Mouse (Mus musculus) gastrocnemius, postnatal 14 days (tissue): ENCODE data around the gene Pgc. TPM values are rescaled to one million over a fixed set of nuclear protein-coding genes. Genes with fewer than 3 reads are reported as not detected.
A peak's percentile ranks its signal among the peaks of the same experiment; 100 is the strongest.

Source experiments
- DNase-seq: peaks from one replicate; pipeline ENCODE4 v3.0.0; 2021; ENCODE audit warnings: mixed read lengths
- intact Hi-C: fragments of 180-260 bp; cut with DNase I; formaldehyde crosslinking; loops from one replicate; pipeline ENCODE4 v1.15.1; 2025; ENCODE audit warnings: low total_unique reads
- total RNA-seq, 2 experiments: library from RNA; stranded (reverse); gene quantifications; 2 replicates each; pipeline ENCODE4 v1.2.3; 2021

The Pgc gene
- total RNA-seq, 2 experiments from 2014 or later, result not detected

- no peak for DNase-seq
- intact Hi-C loops, result no loop called here
Observed at GRCm38 (mm10) chr17:47744086-47744485, 17.4 kb downstream of the Pgc start.

GRCm38 (mm10) chr17:47744746-47745368 is 18.2 kb downstream of the Pgc start:
- intact Hi-C loops, result no loop called here
- DNase-seq, result no peak

- DNase-seq, result peak; percentile 82
- intact Hi-C loops, result no loop called here
Observed at GRCm38 (mm10) chr17:47748791-47749553, 22.3 kb downstream of the Pgc start.

DNA sequence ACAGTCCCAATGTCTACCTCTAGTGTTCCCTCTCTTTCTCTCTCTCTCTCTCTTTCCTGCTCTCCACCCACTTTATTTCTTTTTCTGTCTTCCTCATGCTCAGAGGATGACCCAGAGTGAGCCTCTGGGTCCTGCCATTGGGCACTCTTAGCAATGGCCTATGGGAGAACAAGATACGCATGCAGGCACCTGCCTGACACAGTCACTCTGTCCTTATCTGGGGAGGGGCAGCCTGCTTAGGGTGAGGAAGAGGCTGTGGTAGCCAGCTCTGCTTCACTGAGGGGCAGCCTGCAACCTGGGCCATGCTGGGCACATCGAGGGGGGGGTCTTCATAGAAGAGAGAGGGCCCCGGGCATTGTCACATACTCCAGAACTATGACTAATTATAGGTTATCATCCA is 23.0 kb downstream of the Pgc start:
- intact Hi-C loops, result no loop called here
- DNase-seq, result no peak

DNA sequence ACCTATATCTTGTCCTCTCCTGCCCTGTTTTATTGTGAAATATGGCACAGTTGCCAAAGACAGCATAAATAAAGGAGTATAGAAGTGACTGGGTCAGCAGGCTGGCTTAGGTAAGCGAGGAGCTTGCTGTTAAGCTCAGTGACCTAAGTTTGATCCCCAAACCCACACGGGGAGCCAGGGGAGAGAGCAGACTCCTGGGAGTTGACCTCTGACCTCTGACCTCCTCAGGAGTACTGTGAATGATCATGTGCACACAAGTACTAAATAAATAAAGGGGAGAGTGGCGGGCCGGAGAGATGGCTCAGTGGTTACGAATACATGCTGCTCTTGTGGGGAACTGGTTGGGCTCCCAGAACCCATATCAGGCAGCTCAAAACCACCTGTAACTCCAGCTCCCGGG is 23.5 kb downstream of the Pgc start:
- no peak for DNase-seq
- intact Hi-C loops, result no loop called here

DNA sequence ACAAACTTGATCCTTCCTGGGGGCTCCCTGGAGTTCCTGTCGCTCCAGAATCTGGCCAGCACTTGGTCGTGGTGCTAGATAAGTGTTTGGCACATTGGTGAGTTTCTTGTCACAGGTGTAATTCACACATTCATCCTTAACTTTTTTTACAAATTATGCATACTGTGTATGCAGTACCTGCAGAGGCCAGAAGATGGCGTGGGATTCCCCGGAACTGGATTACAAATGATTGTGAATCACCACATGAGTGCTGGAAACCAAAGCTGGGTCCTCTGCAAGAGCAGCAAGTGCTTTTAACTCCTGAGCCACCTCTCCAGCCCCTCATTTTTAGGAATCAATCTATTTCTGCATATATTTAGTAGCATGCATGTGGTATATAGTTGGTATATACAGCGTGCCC is 25.2 kb downstream of the Pgc start:
- DNase-seq, result no peak
- intact Hi-C loops, result no loop called here

DNA sequence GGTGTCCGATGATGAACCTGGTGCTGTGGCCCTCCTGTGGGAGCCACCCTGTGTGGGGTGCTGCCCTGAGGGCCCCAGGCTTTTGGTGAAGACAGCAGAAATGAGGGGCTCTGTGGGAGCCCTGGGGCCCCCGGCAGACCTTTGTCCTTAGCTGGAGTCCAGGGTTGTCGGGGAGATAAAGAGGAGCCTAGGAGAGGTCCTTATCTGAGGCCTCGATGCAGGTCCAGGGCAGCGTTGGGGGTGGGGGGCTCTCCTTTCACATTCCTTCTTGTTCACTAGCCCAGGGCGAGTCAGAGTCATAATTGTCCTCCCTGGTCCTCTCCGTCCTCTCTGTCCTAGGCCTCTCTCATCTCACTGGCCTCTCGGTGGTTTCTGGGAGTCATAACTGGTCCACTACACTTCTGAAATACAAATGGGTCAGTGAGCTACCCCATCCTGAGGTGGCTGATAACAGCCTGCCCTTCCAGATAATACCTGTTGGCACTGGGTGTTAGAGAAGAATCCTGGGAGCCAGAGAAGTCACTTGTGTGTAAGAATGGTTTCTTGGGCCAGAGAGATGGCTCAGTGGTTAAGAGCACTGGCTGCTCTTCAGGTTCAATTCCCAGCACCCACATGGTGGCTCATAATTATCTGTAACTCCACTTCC is 26.6 kb downstream of the Pgc start:
- intact Hi-C loops, result no loop called here
- no peak for DNase-seq

GRCm38 (mm10) chr17:47754246-47754645 is 27.6 kb downstream of the Pgc start:
- intact Hi-C loops, result no loop called here
- DNase-seq, result peak; percentile 70

DNA sequence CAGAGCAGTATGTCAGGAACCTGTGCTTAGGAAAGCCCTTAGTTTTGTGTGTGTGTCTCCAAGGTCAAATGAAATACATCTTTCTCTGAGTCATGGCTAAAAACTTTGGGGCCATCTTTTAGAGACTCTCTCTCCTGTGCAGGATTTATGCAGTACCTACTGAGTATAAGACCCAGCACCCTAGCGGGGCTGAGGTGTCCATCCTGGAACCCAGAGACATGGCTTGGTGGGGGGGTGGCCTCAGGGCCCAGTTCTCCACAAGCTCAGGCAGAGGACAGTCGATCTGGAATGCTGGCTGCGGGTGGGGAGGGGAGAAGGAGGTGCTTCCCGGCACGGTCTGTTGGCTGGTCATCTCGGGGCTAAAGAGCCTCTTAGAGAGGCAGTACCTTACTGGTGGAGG is 29.7 kb downstream of the Pgc start:
- DNase-seq, result no peak
- intact Hi-C loops, result no loop called here

- DNase-seq, result no peak
- intact Hi-C loops, result no loop called here
Observed at GRCm38 (mm10) chr17:47757056-47757610, 30.5 kb downstream of the Pgc start.

- peak; percentile 75 for DNase-seq
- intact Hi-C loops, result no loop called here
Observed at GRCm38 (mm10) chr17:47759702-47760410, 33.2 kb downstream of the Pgc start.

DNA sequence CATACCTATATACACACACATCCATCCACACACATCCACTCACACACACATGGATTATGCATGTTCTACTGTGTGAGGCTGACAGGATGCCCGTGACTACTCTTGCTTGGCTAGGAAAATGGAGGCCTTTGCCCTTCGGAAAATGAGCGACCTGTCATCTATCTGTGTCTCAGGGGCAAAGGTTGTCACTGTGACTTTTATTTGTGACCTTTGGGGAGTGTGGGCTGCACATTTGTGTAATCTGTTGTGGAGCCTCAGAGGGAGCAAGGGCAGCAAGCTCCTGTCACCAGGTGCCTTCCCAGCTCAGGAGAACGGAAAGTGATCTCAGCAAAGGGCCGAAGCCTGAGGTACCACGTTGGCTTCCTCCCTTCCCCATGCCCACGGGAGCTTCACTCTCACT is 35.4 kb downstream of the Pgc start:
- no peak for DNase-seq
- intact Hi-C loops, result no loop called here

DNA sequence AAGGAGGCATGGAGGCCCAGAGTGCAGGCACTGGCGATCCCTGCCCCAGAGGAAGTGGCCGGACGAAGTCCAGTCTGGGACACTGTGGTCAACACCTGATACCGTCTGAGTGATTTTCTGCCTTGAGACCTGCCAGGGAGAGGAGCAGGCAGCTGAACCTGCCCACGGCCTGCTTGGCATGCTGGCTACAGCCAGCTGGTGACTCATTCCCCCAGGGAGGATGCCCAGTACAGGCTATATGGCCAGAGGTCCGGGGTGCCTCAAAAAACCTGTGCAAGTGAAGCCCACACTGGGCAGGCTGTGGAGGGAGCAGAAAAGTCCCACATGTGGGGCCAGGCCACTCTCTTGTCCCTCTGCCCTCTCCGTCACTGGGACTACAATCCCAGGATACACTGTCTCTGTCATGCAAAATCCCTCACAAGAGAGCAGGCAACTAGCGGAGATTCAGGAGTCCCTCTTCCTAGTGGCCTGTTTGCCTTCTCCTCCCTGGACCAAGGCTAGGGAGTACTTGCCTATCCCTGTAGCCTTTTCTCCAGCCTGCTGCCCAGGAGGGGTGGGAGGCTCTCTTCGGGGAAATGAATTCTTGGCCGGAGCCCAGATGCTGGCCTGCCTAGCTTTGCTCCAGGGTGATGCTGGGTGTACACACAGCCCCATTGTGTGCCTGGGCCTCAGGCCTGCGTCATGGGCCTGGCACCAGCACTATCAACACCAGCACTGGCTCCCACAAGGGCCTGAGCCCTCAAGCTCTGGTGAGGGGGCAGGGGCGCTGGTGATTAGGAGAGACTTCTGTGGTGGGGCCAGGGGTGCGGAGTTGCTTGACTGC is 36.1 kb downstream of the Pgc start:
- DNase-seq, result peak; percentile 79
- intact Hi-C loops, result no loop called here

DNA sequence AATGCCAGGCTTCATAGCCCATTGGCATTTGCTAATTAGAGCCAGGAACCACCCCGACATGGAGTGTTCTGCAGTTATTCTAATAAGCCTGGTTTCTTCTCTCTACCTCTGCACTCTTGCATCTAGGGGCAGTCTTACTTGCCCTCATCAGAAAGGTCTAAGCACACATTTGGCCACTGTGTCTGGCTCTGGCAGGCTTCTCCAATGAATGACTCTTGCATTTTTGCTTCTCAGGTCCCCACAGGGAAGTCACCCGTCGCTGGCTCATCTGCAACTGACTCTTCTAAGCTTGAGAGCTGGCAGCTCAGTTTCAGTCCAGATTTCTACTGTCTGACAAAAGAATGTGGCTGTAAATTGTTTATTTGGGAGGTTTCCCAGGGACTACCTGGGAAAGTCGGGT is 39.3 kb downstream of the Pgc start:
- no peak for DNase-seq
- intact Hi-C loops, result no loop called here

DNA sequence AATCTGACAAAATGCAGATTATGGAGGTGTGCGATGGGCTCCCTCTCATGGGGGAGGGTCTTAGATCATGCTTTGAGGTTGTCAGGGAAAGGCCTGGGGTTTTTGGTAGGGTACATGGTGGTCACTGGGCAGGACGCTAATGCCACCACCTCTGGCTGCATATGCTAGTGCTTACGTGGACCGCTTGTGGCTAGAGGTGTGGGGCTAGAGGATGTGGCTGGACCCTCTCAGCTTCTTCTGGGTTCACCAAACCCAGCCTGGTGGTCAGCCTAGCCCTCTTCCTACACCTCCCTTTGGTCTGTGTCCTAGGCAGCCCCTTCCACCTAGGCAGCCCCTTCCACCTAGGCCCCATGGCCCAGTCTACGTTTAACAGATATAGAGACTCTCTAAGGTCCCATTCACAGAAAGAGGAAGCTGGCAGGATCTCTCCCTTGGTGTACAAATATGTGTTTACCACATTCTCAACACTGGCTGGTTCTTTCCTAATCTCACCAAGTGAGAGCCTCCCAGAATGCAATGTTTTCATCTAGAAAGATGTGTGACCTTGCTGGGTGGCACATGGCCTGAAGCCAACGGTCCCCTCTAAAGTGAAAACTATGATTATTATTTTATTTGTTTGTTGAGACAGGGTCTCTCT is 39.9 kb downstream of the Pgc start:
- intact Hi-C loops, result no loop called here
- no peak for DNase-seq

DNA sequence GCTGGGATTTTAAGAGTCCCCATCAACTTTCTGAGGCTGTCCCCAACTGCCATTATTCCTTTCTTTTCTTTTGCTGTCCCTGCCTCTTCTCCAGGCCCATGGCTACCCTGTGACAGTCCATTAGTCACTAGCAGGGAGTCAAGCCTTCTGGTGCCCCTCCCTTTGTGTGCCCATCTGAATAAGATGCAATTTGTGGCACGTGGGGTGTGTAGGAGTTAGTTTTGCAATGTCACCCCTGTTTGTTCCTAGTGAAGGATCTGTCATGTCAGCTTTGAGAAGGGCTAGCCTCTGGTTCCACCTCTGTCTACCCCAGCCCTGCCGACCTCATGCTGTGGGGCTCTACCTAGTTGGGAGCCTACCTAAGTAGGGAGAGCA is 40.4 kb downstream of the Pgc start:
- intact Hi-C loops, result no loop called here
- DNase-seq, result no peak

DNA sequence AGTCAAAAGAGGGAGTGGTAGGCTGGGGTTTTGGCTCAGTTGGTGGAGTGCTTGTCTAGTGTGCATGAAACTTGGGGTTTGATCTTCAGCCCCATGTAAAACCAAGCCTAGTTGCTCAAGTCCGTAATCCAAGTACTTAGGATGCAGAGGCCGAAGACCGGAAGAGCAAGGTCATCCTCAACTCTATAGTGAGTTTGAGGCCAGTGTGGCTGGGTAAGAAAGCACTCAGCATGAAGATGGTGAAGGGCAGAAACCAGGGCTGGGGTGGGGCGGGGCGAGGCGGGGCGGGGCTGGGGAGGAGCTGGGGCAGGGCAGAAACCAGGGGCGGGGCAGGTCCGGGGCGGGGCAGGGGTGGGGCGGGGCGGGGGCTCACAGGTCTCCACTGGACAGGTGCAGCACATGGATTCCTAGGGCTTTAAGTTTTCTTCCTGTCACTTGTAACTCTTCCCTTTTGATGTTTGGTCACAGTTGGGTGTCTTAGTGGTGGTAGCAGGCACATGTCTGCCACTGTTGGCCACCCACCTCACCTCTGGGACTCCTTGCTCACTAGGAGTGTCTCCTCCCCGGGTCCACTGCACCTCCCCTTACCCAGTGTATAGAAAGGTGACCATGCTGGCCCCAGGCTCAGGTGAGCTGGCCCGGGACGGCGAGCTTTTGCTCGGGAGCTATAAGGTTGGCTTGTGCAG is 41.0 kb downstream of the Pgc start:
- intact Hi-C loops, result no loop called here
- DNase-seq, result no peak

DNA sequence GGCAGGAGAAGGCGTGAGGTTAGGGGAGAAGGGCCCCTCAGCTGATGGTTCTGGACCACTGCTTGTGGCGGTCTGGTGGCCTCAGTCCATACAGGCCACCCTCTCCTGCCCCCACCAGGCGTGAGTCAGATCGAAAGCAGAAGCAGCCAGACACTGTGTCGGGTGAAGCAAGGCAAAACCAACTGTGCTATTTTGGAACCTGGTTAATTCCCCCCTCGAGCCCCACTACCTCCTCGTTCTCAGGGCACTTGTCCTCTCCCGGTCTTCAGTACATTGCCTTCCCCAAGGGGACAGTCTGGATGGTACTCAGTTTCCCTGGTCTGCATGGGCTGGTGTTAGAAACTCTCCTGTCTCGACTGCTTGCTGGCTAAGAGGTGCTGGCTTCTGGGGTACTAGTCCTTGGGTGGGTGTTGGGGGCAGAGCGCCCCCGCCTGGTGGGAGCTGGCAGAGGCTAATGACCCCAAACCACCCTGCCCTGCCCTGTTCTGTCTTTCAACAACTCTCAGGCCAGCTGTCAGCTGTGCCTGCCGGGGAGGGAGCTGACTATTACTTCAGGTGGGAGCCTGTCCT is 42.1 kb downstream of the Pgc start:
- DNase-seq, result peak; percentile 59
- intact Hi-C loops, result no loop called here
